Mouse (Mus musculus): ENCODE results near the gene Dok7.

The Dok7 gene

DNA sequence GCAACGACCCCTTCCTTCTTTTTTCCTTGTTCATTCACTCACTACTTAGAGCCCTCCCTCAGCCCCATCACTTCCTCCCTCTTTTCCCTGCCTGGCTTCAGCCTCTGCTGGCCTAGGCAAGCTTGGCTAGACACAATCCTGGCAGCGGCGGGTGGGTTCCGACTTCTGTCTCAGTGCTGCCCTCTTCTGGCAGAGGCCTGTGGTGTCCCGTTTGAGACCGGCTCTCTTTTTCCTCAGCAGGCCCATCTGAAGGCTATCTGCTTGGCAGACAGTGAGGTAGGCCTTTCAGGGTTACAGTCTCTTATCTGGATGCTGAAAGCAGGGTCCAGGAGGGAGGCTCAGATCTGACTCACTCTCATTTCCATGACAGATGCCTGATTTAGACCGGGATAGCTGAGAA, 75.2 kb downstream of the Dok7 start:
- Histone ChIP-seq H3K36me3 (ENCODE audit: insufficient read depth, low read length) (no peaks in the 10 kb centered on the region), H3K9me3 (ENCODE audit: low read length) (peaks cover 5% of the 10 kb centered on the region; the same call in 1 of the 2 replicates), H3K27me3 (ENCODE audit: insufficient read depth, low read length) (peaks cover 33% of the 10 kb centered on the region), H3K4me3 (replicated peaks; ENCODE audit: low read length) (no peak overlapping the region), H3K4me1 (replicated peaks; ENCODE audit: low read depth, low read length) (peaks cover 4% of the 10 kb centered on the region)
- TF ChIP-seq POU5F1 (IDR thresholded peaks at IDR 0.05; ENCODE audit: borderline replicate concordance, low read length) = no peak
- peak; percentile 76 for TF ChIP-seq CTCF (conservative IDR thresholded peaks at IDR 0.05; ENCODE audit: low read length)
- no peak for TF ChIP-seq NANOG (IDR thresholded peaks at IDR 0.05; ENCODE audit: borderline replicate concordance, low read length)

- no peaks in the 10 kb centered on the region for H3K36me3 ChIP-seq (ENCODE audit: insufficient read depth, low read length)
- H3K27me3 ChIP-seq (ENCODE audit: insufficient read depth, low read length) = peaks cover 33% of the 10 kb centered on the region
- no peak overlapping the region for H3K4me3 ChIP-seq (replicated peaks; ENCODE audit: low read length)
- TF ChIP-seq CTCF (conservative IDR thresholded peaks at IDR 0.05; ENCODE audit: low read length) (no peak), NANOG (IDR thresholded peaks at IDR 0.05; ENCODE audit: borderline replicate concordance, low read length) (no peak), POU5F1 (IDR thresholded peaks at IDR 0.05; ENCODE audit: borderline replicate concordance, low read length) (no peak)
- peaks cover 4% of the 10 kb centered on the region for H3K4me1 ChIP-seq (replicated peaks; ENCODE audit: low read depth, low read length)
- peaks cover 5% of the 10 kb centered on the region; the same call in 1 of the 2 replicates for H3K9me3 ChIP-seq (ENCODE audit: low read length)
Observed at GRCm38 (mm10) chr5:35132278-35132980, 75.9 kb downstream of the Dok7 start.

DNA sequence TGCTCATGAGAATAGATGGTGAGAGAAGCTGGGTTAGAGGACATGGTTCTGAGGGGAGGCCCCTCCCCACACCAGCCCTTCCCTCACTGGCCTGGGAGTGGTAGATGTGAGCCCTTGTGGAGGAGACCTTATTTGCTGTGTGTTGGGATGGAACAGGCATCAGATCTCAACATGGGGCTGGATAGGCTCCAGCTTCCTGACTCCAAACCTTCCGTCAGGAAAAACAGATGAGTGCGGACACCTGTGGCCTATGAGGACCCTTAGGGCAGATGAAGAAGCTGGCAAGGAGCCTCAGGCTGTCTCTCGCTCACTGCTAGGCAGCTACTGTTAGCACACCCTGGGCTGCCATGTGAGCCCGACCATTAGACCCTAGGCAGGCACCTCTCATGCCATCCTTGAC, 76.9 kb downstream of the Dok7 start:
- Histone ChIP-seq H3K36me3 (ENCODE audit: insufficient read depth, low read length) (no peaks in the 10 kb centered on the region), H3K4me1 (replicated peaks; ENCODE audit: low read depth, low read length) (peaks cover 4% of the 10 kb centered on the region), H3K9me3 (ENCODE audit: low read length) (peaks cover 5% of the 10 kb centered on the region; the same call in 1 of the 2 replicates), H3K4me3 (replicated peaks; ENCODE audit: low read length) (no peak overlapping the region), H3K27me3 (ENCODE audit: insufficient read depth, low read length) (peaks cover 30% of the 10 kb centered on the region)
- TF ChIP-seq POU5F1 (IDR thresholded peaks at IDR 0.05; ENCODE audit: borderline replicate concordance, low read length) (no peak), CTCF (conservative IDR thresholded peaks at IDR 0.05; ENCODE audit: low read length) (no peak), NANOG (IDR thresholded peaks at IDR 0.05; ENCODE audit: borderline replicate concordance, low read length) (no peak)

DNA sequence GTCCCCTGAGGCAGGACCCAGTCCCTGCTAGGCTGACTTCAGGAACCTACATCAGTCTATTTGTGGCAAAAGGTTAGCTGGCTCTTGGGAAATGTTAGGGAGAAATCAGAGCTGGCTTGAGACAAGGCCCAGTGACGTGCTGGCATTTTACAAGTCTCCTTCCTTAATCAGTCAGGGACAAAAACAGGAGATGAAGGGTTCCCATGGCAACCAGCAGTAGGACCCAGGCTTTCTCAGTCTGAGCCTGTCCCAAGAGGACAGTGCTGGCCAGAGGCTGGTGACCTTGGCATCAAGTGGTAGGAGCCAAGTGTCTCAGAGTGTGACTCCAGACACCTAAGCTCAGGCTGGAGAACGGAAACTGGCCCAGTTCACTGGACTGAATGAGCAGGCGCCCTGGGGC, 77.7 kb downstream of the Dok7 start:
- TF ChIP-seq POU5F1 (IDR thresholded peaks at IDR 0.05; ENCODE audit: borderline replicate concordance, low read length) = no peak
- TF ChIP-seq NANOG (IDR thresholded peaks at IDR 0.05; ENCODE audit: borderline replicate concordance, low read length) = no peak
- TF ChIP-seq CTCF (conservative IDR thresholded peaks at IDR 0.05; ENCODE audit: low read length) = no peak
- peaks cover 5% of the 10 kb centered on the region; the same call in 1 of the 2 replicates for H3K9me3 ChIP-seq (ENCODE audit: low read length)
- no peak overlapping the region for H3K4me3 ChIP-seq (replicated peaks; ENCODE audit: low read length)
- H3K27me3 ChIP-seq (ENCODE audit: insufficient read depth, low read length) = peaks cover 22% of the 10 kb centered on the region
- no peaks in the 10 kb centered on the region for H3K36me3 ChIP-seq (ENCODE audit: insufficient read depth, low read length)
- peaks cover 4% of the 10 kb centered on the region for H3K4me1 ChIP-seq (replicated peaks; ENCODE audit: low read depth, low read length)

GRCm38 (mm10) chr5:35135903-35136302, 79.3 kb downstream of the Dok7 start:
- no peak overlapping the region for H3K4me3 ChIP-seq (replicated peaks; ENCODE audit: low read length)
- H3K4me1 ChIP-seq (replicated peaks; ENCODE audit: low read depth, low read length) = peaks cover 4% of the 10 kb centered on the region
- no peaks in the 10 kb centered on the region for H3K36me3 ChIP-seq (ENCODE audit: insufficient read depth, low read length)
- H3K9me3 ChIP-seq (ENCODE audit: low read length) = peaks cover 5% of the 10 kb centered on the region; the same call in 1 of the 2 replicates
- peaks cover 16% of the 10 kb centered on the region for H3K27me3 ChIP-seq (ENCODE audit: insufficient read depth, low read length)
- TF ChIP-seq NANOG (IDR thresholded peaks at IDR 0.05; ENCODE audit: borderline replicate concordance, low read length) (no peak), CTCF (conservative IDR thresholded peaks at IDR 0.05; ENCODE audit: low read length) (no peak), POU5F1 (IDR thresholded peaks at IDR 0.05; ENCODE audit: borderline replicate concordance, low read length) (no peak)

Data from E14TG2a.4 (cell line).